Mouse (Mus musculus) G1E (cell line): ENCODE results near the gene Srd5a1.

Source experiments
- CTCF ChIP-seq: IDR thresholded peaks from 2 replicates; pipeline ENCODE4 v1.5.1; 2012; ENCODE audit warnings: low read depth, low read length, inconsistent platforms, mixed read lengths
- GATA1 ChIP-seq: IDR thresholded peaks from 2 replicates; pipeline ENCODE4 v1.6.1; 2012; ENCODE audit warnings: borderline replicate concordance, low read length, inconsistent platforms, mixed read lengths
- POLR2AphosphoS5 ChIP-seq: IDR thresholded peaks from 2 replicates; pipeline ENCODE4 v1.6.1; 2012; ENCODE audit warnings: low read depth, low read length, inconsistent platforms; ENCODE audit not compliant: insufficient replicate concordance
- TAL1 ChIP-seq: conservative IDR thresholded peaks from 2 replicates; pipeline ENCODE4 v1.6.1; 2012; ENCODE audit warnings: low read depth, low read length, inconsistent platforms, mixed read lengths

DNA sequence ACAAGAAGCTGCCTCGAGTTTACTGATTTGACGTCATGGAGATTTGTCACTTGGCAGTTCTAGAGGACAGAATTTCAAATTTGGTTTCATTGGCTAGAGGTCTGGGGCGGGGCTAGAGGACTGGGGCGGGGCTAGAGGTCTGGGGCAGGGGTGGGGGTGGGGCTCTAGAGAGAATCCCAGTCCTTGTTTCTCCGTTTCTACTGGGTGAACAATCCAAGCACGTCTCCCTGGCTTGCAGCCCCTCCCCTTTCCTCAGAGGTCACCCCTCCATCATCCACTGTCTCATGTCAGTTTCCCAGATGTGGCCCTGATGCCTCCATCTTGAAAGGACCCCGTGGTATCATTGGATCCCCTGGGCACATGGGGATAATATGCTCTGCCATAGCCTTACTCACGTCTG is 56.2 kb downstream of the Srd5a1 start:
- no peak for TF ChIP-seq GATA1
- no peak for TF ChIP-seq POLR2AphosphoS5
- TF ChIP-seq TAL1: no peak
- TF ChIP-seq CTCF: no peak
